8 mouse cellular contexts compared by ENCODE assay signal in genomic region chr9:113932100-113932470, GRCm38 (mm10). TPM values are rescaled to one million over a fixed set of nuclear protein-coding genes. Genes with fewer than 3 reads are reported as not detected.
A peak's percentile ranks its signal among the peaks of the same experiment; 100 is the strongest.
DNase-seq lines count a peak whose midpoint lies in the region; ATAC-seq and TF ChIP-seq lines count a peak whose summit lies in the region.

No protein-coding gene starts in this region.

- H3K9ac ChIP-seq in midbrain, embryonic 11.5 days (ENCODE audit: low read length), result peak overlapping the region; percentile 95

- ATAC-seq in midbrain, embryonic 11.5 days (ENCODE audit: low FRiP score), result no peak
- ATAC-seq in CD4-positive, CD25-positive, alpha-beta regulatory T cell, adult 4 months, result no peak
- ATAC-seq in frontal cortex, adult (ENCODE audit: low TSS enrichment), result no peak

- DNase-seq in left cerebral cortex, adult 2 months (ENCODE audit: extremely low spot score in 1 of 2, low spot score in 2 of 2), result no peak
- DNase-seq in left cerebral cortex, postnatal 4 days, result no peak
- peak; percentile 40 for DNase-seq in c-Kit-positive CD71-positive TER-119-positive erythroid progenitor cells, embryonic 14.5 days (ENCODE audit: low spot score)
- peak; percentile 76 for DNase-seq in heart, embryonic 10.5 days (ENCODE audit: low spot score)
- peak; percentile 22 for DNase-seq in kidney, postnatal 14 days
- DNase-seq in midbrain, embryonic 11.5 days (ENCODE audit: low spot score, missing footprints), result peak; percentile 95

- peak overlapping the region; percentile 73 for H3K4me2 ChIP-seq in midbrain, embryonic 11.5 days

- peak overlapping the region; percentile 61; the same call in 1 of the 2 replicates for H3K27ac ChIP-seq in left cerebral cortex, adult 2 months
- peak overlapping the region; percentile 91 for H3K27ac ChIP-seq in heart, embryonic 10.5 days
- H3K27ac ChIP-seq in midbrain, embryonic 11.5 days (ENCODE audit: low read depth, low read length), result peak overlapping the region; percentile 82; the same call in 1 of the 2 replicates

- TF ChIP-seq CTCF in left cerebral cortex, adult 2 months (IDR thresholded peaks at IDR 0.05), result no peak

- no peaks in the 10 kb centered on the region for H3K36me3 ChIP-seq in heart, embryonic 10.5 days
- H3K36me3 ChIP-seq in midbrain, embryonic 11.5 days (ENCODE audit: control insufficient read depth, insufficient read depth, low read length), result no peaks in the 10 kb centered on the region

- intact Hi-C loops in left cerebral cortex, adult 2 months (cut with DNase I), result no loop called here
- intact Hi-C loops in left cerebral cortex, postnatal 4 days (cut with DNase I), result no loop called here

- under 1% methylated on average over 8 of the region's 8 CpGs for WGBS in heart, embryonic 10.5 days
- 4% methylated on average over 8 of the region's 8 CpGs for WGBS in midbrain, embryonic 11.5 days

- H3K9me3 ChIP-seq in heart, embryonic 10.5 days, result no peaks in the 10 kb centered on the region
- H3K9me3 ChIP-seq in midbrain, embryonic 11.5 days (ENCODE audit: control insufficient read depth, low read length), result no peaks in the 10 kb centered on the region

- no peaks in the 10 kb centered on the region for H3K27me3 ChIP-seq in heart, embryonic 10.5 days (ENCODE audit: insufficient read depth, poor library complexity, severe bottlenecking)
- no peaks in the 10 kb centered on the region for H3K27me3 ChIP-seq in midbrain, embryonic 11.5 days (ENCODE audit: control insufficient read depth, insufficient read depth, low read length)

- peak overlapping the region; percentile 84 for H3K4me3 ChIP-seq in left cerebral cortex, adult 2 months
- peak overlapping the region; percentile 89 for H3K4me3 ChIP-seq in heart, embryonic 10.5 days
- peak overlapping the region; percentile 98 for H3K4me3 ChIP-seq in midbrain, embryonic 11.5 days (ENCODE audit: low read depth, low read length)

- H3K4me1 ChIP-seq in heart, embryonic 10.5 days, result peaks cover 20% of the 10 kb centered on the region
- H3K4me1 ChIP-seq in midbrain, embryonic 11.5 days (ENCODE audit: control insufficient read depth, insufficient read depth, low read length), result peaks cover 10% of the 10 kb centered on the region

RNA-seq across cellular contexts. Expression of gene Ubp1, which starts 1.4 kb away (rescaled TPM):
- total RNA-seq in left cerebral cortex, adult 2 months (2021), result 10 to 100 TPM; 74.6 to 82.4 TPM
- total RNA-seq in left cerebral cortex, postnatal 4 days (2021), result 10 to 100 TPM; 81.9 to 88.8 TPM
- polyA plus RNA-seq in heart, embryonic 10.5 days (2016; fragmentation: Nextera tagmentation; extraction: Ambion mirVana), result 28.5 and 38.3 TPM in 2 replicates
- polyA plus RNA-seq in midbrain, embryonic 11.5 days (2014; fragmentation: Nextera tagmentation; extraction: Ambion mirVana), result 45.8 and 46.8 TPM in 2 replicates
- 10 to 100 TPM; 34.9 to 36.2 TPM for polyA plus RNA-seq in CD4-positive, CD25-positive, alpha-beta regulatory T cell, adult 4 months (2017; shearing (Covaris generic))

Comparison
In these comparisons a context has a peak if more than half of its experiments do, and no peak if none do; other contexts are left out.
1. DNase-seq: peak in c-Kit-positive CD71-positive TER-119-positive erythroid progenitor cells, embryonic 14.5 days (single experiment), heart, embryonic 10.5 days (single experiment), kidney, postnatal 14 days (single experiment) and midbrain, embryonic 11.5 days (single experiment); none in left cerebral cortex, adult 2 months (0 of 2) and left cerebral cortex, postnatal 4 days (single experiment).
2. Peak in every context shown above with its lines, with median percentiles within 50 percentile points of each other: H3K27ac ChIP-seq and H3K4me3 ChIP-seq.